ENCODE assay signal across 20 mouse cellular contexts in genomic region chr12:78901467-78901866, GRCm38 (mm10). TPM values are rescaled to one million over a fixed set of nuclear protein-coding genes. Genes with fewer than 3 reads are reported as not detected.
A peak's percentile ranks its signal among the peaks of the same experiment; 100 is the strongest.
DNase-seq lines count a peak whose midpoint lies in the region; ATAC-seq lines count a peak whose summit lies in the region.
"Had no signal": no experiment of that assay in that cellular context is flagged by ENCODE, and none has a peak within 500 bp of the region (broad histone marks: within the 10 kb centered on the region; RNA-seq: fewer than 3 reads in every experiment).

No protein-coding gene starts in this region.

- H3K27ac ChIP-seq in heart, embryonic 10.5 days = no peak overlapping the region
- no peak overlapping the region for H3K27ac ChIP-seq in embryonic facial prominence, embryonic 10.5 days (replicated peaks)
- H3K27ac ChIP-seq: forebrain, embryonic 13.5 days; gastrocnemius, adult 2 months; heart, adult 2 months; hindbrain, embryonic 13.5 days; hindbrain, postnatal 0 days had no signal

- H3K9me3 ChIP-seq in heart, embryonic 10.5 days = no peaks in the 10 kb centered on the region
- H3K9me3 ChIP-seq in embryonic facial prominence, embryonic 10.5 days = no peaks in the 10 kb centered on the region
- H3K9me3 ChIP-seq: forebrain, embryonic 13.5 days; heart, embryonic 12.5 days; hindbrain, embryonic 13.5 days had no signal

- DNase-seq in heart, embryonic 10.5 days (ENCODE audit: low spot score) = peak; percentile 48
- DNase-seq in heart, postnatal 14 days = no peak
- peak; percentile 77 for DNase-seq in spleen, postnatal 36 days (ENCODE audit: low spot score in 2 of 2)
- no peak for DNase-seq in spleen, adult 12 weeks (ENCODE audit: low spot score)
- no peak for DNase-seq in embryonic facial prominence, embryonic 10.5 days (ENCODE audit: low spot score)
- DNase-seq in frontal cortex, adult 2 months (ENCODE audit: extremely low spot score in 1 of 2, low spot score in 1 of 2) = no peak
- DNase-seq: adrenal gland, adult 8-10 months; cerebellum, adult 11 months; cerebellum, adult 8-10 months; cerebellum, postnatal 14 days; forebrain, postnatal 0 days; gastrocnemius, adult 2 months; gastrocnemius, postnatal 25 days; heart, adult 2 months had no signal

- intact Hi-C loops in heart, postnatal 14 days (cut with DNase I) = no loop called here

- 0 out of 2 replicates have a peak, but pooled peaks cover 4% of the 10 kb centered on the region for H3K4me1 ChIP-seq in heart, embryonic 10.5 days
- H3K4me1 ChIP-seq in embryonic facial prominence, embryonic 10.5 days = peaks cover 2% of the 10 kb centered on the region

- 78% methylated on average over 5 of the region's 5 CpGs for WGBS in heart, embryonic 10.5 days
- WGBS in embryonic facial prominence, embryonic 10.5 days = 82% methylated on average over 5 of the region's 5 CpGs

- H3K4me3 ChIP-seq in heart, embryonic 10.5 days = no peak overlapping the region
- no peak overlapping the region for H3K4me3 ChIP-seq in embryonic facial prominence, embryonic 10.5 days
- H3K4me3 ChIP-seq: forebrain, embryonic 13.5 days; gastrocnemius, adult 2 months; heart, adult 2 months; heart, embryonic 12.5 days; hindbrain, embryonic 13.5 days had no signal

- H3K36me3 ChIP-seq in heart, embryonic 10.5 days = no peaks in the 10 kb centered on the region
- H3K36me3 ChIP-seq in embryonic facial prominence, embryonic 10.5 days (replicated peaks) = no peaks in the 10 kb centered on the region
- H3K36me3 ChIP-seq: heart, embryonic 12.5 days; hindbrain, embryonic 13.5 days had no signal

- peaks cover 18% of the 10 kb centered on the region for H3K27me3 ChIP-seq in heart, embryonic 10.5 days (ENCODE audit: insufficient read depth, poor library complexity, severe bottlenecking)
- H3K27me3 ChIP-seq in embryonic facial prominence, embryonic 10.5 days (replicated peaks; ENCODE audit: low read depth, poor library complexity, severe bottlenecking) = peaks cover 22% of the 10 kb centered on the region

- peak; percentile 72 for ATAC-seq in megakaryocyte progenitor cell, adult 5-6 weeks (replicated peaks; ENCODE audit: poor library complexity)
- ATAC-seq: forebrain, embryonic 13.5 days; forebrain, postnatal 0 days; hindbrain, postnatal 0 days had no signal

RNA-seq across cellular contexts. Expression of gene Plek2, which starts 5.3 kb away (rescaled TPM):
- polyA plus RNA-seq in heart, embryonic 10.5 days (2016; fragmentation: Nextera tagmentation; extraction: Ambion mirVana) = 7.5 and 7.9 TPM in 2 replicates
- total RNA-seq in heart, postnatal 14 days (2021) = under 1 TPM; 0.53 to 0.59 TPM
- not detected in 2 replicates for total RNA-seq in megakaryocyte progenitor cell, adult 5-6 weeks (2015)
- not detected in 2 replicates for total RNA-seq in megakaryocyte progenitor cell, adult 5-6 weeks (2017)
- polyA plus RNA-seq in embryonic facial prominence, embryonic 10.5 days (2016; fragmentation: Nextera tagmentation; extraction: Ambion mirVana) = 2.1 and 3.2 TPM in 2 replicates
- 0.14 and 0.17 TPM in 2 replicates for polyA plus RNA-seq in frontal cortex, adult 2 months (2012; rRNA removed)
- total RNA-seq: hematopoietic stem cell, adult 5-6 weeks had no signal

RNA-seq across cellular contexts. Expression of gene Eif2s1, which starts 39.8 kb away (rescaled TPM):
- polyA plus RNA-seq in heart, embryonic 10.5 days (2016; fragmentation: Nextera tagmentation; extraction: Ambion mirVana) = 230 and 281 TPM in 2 replicates
- total RNA-seq in heart, postnatal 14 days (2021) = 10 to 100 TPM; 44.3 to 48.7 TPM
- total RNA-seq in megakaryocyte progenitor cell, adult 5-6 weeks (2015) = 182 and 193 TPM in 2 replicates
- 111 and 115 TPM in 2 replicates for total RNA-seq in megakaryocyte progenitor cell, adult 5-6 weeks (2017)
- polyA plus RNA-seq in embryonic facial prominence, embryonic 10.5 days (2016; fragmentation: Nextera tagmentation; extraction: Ambion mirVana) = 310 and 316 TPM in 2 replicates
- 24.2 and 30.1 TPM in 2 replicates for polyA plus RNA-seq in frontal cortex, adult 2 months (2012; rRNA removed)

RNA-seq across cellular contexts. Expression of gene Atp6v1d, which starts 40.0 kb away (rescaled TPM):
- 74.7 and 75.6 TPM in 2 replicates for polyA plus RNA-seq in heart, embryonic 10.5 days (2016; fragmentation: Nextera tagmentation; extraction: Ambion mirVana)
- 10 to 100 TPM; 85.4 to 85.5 TPM for total RNA-seq in heart, postnatal 14 days (2021)
- 71.3 and 72.6 TPM in 2 replicates for total RNA-seq in megakaryocyte progenitor cell, adult 5-6 weeks (2015)
- total RNA-seq in megakaryocyte progenitor cell, adult 5-6 weeks (2017) = 27.9 and 35.2 TPM in 2 replicates
- 67.7 and 67.9 TPM in 2 replicates for polyA plus RNA-seq in embryonic facial prominence, embryonic 10.5 days (2016; fragmentation: Nextera tagmentation; extraction: Ambion mirVana)
- polyA plus RNA-seq in frontal cortex, adult 2 months (2012; rRNA removed) = 215 and 242 TPM in 2 replicates

Comparison
In these comparisons a context has a peak if more than half of its experiments do, and no peak if none do; other contexts are left out.
1. DNase-seq: peak in heart, embryonic 10.5 days (single experiment) and spleen, postnatal 36 days (2 of 2); none in heart, postnatal 14 days (0 of 2), spleen, adult 12 weeks (single experiment), embryonic facial prominence, embryonic 10.5 days (single experiment) and frontal cortex, adult 2 months (0 of 2).